Mouse (Mus musculus) neural tube, embryonic 14.5 days (tissue): ENCODE measurements around the gene Abhd14a. TPM values are rescaled to one million over a fixed set of nuclear protein-coding genes. Genes with fewer than 3 reads are reported as not detected.

Source experiments
- ATAC-seq: fragments of 200-750 bp; cut with Nextera tagmentation; 2 replicates; pipeline ENCODE4 v1.8.0; 2017; ENCODE audit warnings: low read depth, mild to moderate bottlenecking, moderate TSS enrichment, moderate library complexity
- H3K27ac ChIP-seq: fragments of 300-500 bp; sonication (generic); 2 replicates; pipeline ENCODE4 v1.5.1; 2014; ENCODE audit warnings: low read depth, mild to moderate bottlenecking, control low read depth, low read length, moderate library complexity, mixed read lengths
- H3K27me3 ChIP-seq: fragments of 300-500 bp; sonication (generic); 2 replicates; pipeline ENCODE4 v1.6.1; 2014; ENCODE audit warnings: low read length; ENCODE audit not compliant: control insufficient read depth, insufficient read depth
- H3K36me3 ChIP-seq: fragments of 300-500 bp; sonication (generic); 2 replicates; pipeline ENCODE4 v1.6.1; 2014; ENCODE audit warnings: low read length, mixed read lengths; ENCODE audit not compliant: control insufficient read depth, insufficient read depth
- H3K4me1 ChIP-seq: fragments of 300-500 bp; sonication (generic); 2 replicates; pipeline ENCODE4 v1.6.1; 2014; ENCODE audit warnings: low read length; ENCODE audit not compliant: control insufficient read depth, insufficient read depth
- H3K4me2 ChIP-seq: fragments of 300-500 bp; sonication (generic); 2 replicates; pipeline ENCODE4 v1.6.1; 2014; ENCODE audit warnings: mild to moderate bottlenecking, low read depth, low read length, control low read depth
- H3K4me3 ChIP-seq: fragments of 300-500 bp; sonication (generic); 2 replicates; pipeline ENCODE4 v1.5.1; 2014; ENCODE audit warnings: low read depth, low read length, control low read depth, mixed read lengths
- H3K9ac ChIP-seq: fragments of 300-500 bp; sonication (generic); replicated peaks from 2 replicates; pipeline ENCODE4 v1.6.1; 2014; ENCODE audit warnings: low read depth, mild to moderate bottlenecking, control low read depth, low read length, mixed read lengths
- H3K9me3 ChIP-seq: fragments of 300-500 bp; sonication (generic); 2 replicates; pipeline ENCODE4 v1.6.1; 2016; ENCODE audit warnings: low read length; ENCODE audit not compliant: control insufficient read depth
- WGBS: fragments of 180-500 bp; shearing (Covaris S2); extraction: QIAGEN DNeasy Blood & Tissue Kit; methylation state at CpG from one replicate; pipeline ENCODE4 v1.1.7; 2014; 5-methylcytosine and 5-hydroxymethylcytosine counted together
- polyA plus RNA-seq: library from polyadenylated mRNA; unstranded; fragments of >200 nt; fragmentation: Nextera tagmentation; extraction: Ambion mirVana; gene quantifications from 2 replicates; pipeline ENCODE4 v1.2.1, GENCODE M21; 2014

The Abhd14a gene
- polyA plus RNA-seq, 1 experiment from 2014 or later = 66.9 TPM

- Histone ChIP-seq H3K27ac (peak overlapping the region; percentile 89), H3K4me3 (peak overlapping the region; percentile 50), H3K4me2 (peak overlapping the region; percentile 97), H3K27me3 (no peaks in the 10 kb centered on the region), H3K36me3 (peaks cover 37% of the 10 kb centered on the region), H3K9ac (peak overlapping the region; percentile 77), H3K4me1 (peaks cover 18% of the 10 kb centered on the region), H3K9me3 (no peaks in the 10 kb centered on the region)
- WGBS = under 1% methylated on average over 89 of the region's 99 CpGs
- ATAC-seq = peak; percentile 76
These were observed 17.5 kb upstream of the Abhd14a start for GRCm38 (mm10) chr9:106464751-106465541.

DNA sequence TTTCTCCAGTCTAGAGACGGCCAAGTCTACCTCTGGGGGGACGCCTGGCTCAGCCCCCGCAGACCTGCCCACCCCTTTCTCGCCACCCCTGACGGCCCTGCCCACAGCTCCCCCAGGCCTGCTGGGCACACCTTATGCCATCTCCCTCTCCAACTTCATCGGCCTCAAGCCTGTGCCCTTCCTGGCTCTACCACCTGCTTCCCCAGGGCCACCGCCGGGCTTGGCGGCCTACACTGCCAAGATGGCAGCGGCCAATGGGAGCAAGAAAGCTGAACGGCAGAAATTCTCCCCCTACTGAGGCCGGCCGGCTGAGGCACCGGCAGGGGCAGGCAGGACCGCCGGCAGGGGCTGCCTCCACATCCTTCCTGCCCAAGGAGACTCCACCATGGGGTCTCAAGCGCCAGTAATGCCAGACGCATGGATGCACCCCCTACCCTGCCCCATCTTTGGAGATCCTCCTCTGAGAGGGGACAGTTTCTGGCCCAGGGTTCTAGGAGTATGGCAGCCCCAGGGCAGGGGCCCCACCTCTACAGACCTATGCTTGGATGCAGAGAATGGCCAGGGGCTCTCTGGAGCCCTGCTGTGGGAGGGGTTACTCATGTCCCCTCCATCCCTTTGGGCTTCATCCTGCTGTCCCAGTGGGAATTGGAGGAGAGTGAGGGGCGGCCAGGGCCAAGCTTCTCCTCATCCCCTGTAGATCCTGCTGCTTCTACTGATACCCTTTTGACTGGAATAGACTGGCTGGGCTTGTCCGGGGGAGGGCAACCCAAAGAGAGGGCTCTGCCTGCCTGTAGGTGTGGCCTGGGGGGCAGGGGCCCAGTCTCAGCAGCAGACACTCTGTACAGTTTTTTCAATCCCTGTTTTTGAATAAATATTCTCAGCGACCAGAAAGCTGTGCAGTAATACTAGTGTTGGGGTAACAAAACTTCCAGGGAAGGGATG is 15.9 kb upstream of the Abhd14a start:
- H3K27ac ChIP-seq = no peak overlapping the region
- no peaks in the 10 kb centered on the region for H3K9me3 ChIP-seq
- no peak for ATAC-seq
- 78% methylated on average over 21 of the region's 21 CpGs for WGBS
- no peak overlapping the region for H3K4me2 ChIP-seq
- H3K4me1 ChIP-seq = peaks cover 24% of the 10 kb centered on the region
- peaks cover 40% of the 10 kb centered on the region for H3K36me3 ChIP-seq
- H3K27me3 ChIP-seq = no peaks in the 10 kb centered on the region
- no peak overlapping the region for H3K9ac ChIP-seq
- no peak overlapping the region for H3K4me3 ChIP-seq

DNA sequence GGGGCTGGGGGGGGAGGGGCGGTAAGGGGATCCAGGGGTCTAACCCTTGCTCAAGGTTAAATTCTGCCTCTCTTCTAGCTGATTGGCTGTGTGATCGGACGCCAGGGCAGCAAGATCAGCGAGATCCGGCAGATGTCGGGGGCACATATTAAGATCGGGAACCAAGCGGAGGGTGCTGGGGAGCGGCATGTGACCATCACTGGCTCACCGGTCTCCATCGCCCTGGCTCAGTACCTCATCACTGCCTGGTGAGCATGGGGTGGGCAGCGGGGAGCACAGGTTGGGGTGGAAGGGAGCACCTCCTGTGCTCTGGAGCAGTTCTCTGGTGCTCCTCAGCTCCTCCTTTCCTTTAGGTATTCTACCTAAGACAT is 14.9 kb upstream of the Abhd14a start:
- WGBS = 93% methylated on average over 12 of the region's 12 CpGs
- Histone ChIP-seq H3K9me3 (no peaks in the 10 kb centered on the region), H3K9ac (no peak overlapping the region), H3K36me3 (peaks cover 41% of the 10 kb centered on the region), H3K27me3 (no peaks in the 10 kb centered on the region), H3K4me2 (no peak overlapping the region), H3K4me3 (no peak overlapping the region), H3K4me1 (peaks cover 30% of the 10 kb centered on the region), H3K27ac (no peak overlapping the region)
- no peak for ATAC-seq

- H3K4me1 ChIP-seq = peaks cover 36% of the 10 kb centered on the region
- 87% methylated on average over 16 of the region's 16 CpGs for WGBS
- H3K4me2 ChIP-seq = no peak overlapping the region
- H3K27me3 ChIP-seq = no peaks in the 10 kb centered on the region
- no peak overlapping the region for H3K4me3 ChIP-seq
- H3K9ac ChIP-seq = no peak overlapping the region
- no peak overlapping the region for H3K27ac ChIP-seq
- no peak for ATAC-seq
- H3K36me3 ChIP-seq = peaks cover 41% of the 10 kb centered on the region
- H3K9me3 ChIP-seq = no peaks in the 10 kb centered on the region
These were observed 14.4 kb upstream of the Abhd14a start for GRCm38 (mm10) chr9:106461641-106462429.

DNA sequence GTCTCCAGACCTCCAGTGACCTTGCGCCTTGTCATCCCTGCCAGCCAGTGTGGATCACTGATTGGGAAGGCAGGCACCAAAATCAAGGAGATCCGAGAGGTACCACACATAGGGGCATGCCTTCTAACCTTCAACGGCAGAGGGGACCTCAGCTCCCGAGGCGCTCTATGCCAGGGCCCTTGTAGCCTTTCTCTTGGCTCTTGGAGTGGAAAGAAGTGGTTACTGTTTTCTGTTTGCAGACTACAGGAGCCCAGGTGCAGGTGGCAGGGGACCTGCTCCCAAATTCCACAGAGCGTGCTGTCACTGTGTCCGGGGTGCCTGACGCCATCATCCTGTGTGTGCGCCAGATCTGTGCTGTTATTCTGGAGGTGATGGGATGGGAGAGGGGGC is 13.5 kb upstream of the Abhd14a start:
- no peak overlapping the region for H3K9ac ChIP-seq
- peaks cover 41% of the 10 kb centered on the region for H3K36me3 ChIP-seq
- peaks cover 43% of the 10 kb centered on the region for H3K4me1 ChIP-seq
- H3K27ac ChIP-seq = no peak overlapping the region
- 93% methylated on average over 9 of the region's 9 CpGs for WGBS
- no peak for ATAC-seq
- no peaks in the 10 kb centered on the region for H3K9me3 ChIP-seq
- H3K4me2 ChIP-seq = no peak overlapping the region
- no peaks in the 10 kb centered on the region for H3K27me3 ChIP-seq
- no peak overlapping the region for H3K4me3 ChIP-seq

GRCm38 (mm10) chr9:106460401-106461025 is 13.0 kb upstream of the Abhd14a start:
- Histone ChIP-seq H3K4me3 (no peak overlapping the region), H3K36me3 (peaks cover 41% of the 10 kb centered on the region), H3K9ac (no peak overlapping the region), H3K27ac (no peak overlapping the region), H3K9me3 (no peaks in the 10 kb centered on the region), H3K4me1 (peaks cover 43% of the 10 kb centered on the region), H3K4me2 (no peak overlapping the region), H3K27me3 (no peaks in the 10 kb centered on the region)
- WGBS = 75% methylated on average over 18 of the region's 18 CpGs
- ATAC-seq = no peak

- 82% methylated on average over 15 of the region's 15 CpGs for WGBS
- no peak for ATAC-seq
- Histone ChIP-seq H3K9ac (no peak overlapping the region), H3K27ac (no peak overlapping the region), H3K4me2 (no peak overlapping the region), H3K27me3 (no peaks in the 10 kb centered on the region), H3K4me3 (no peak overlapping the region), H3K9me3 (no peaks in the 10 kb centered on the region), H3K36me3 (peaks cover 41% of the 10 kb centered on the region), H3K4me1 (peaks cover 46% of the 10 kb centered on the region)
These were observed 12.5 kb upstream of the Abhd14a start for GRCm38 (mm10) chr9:106459946-106460345.

- H3K9ac ChIP-seq = no peak overlapping the region
- no peaks in the 10 kb centered on the region for H3K9me3 ChIP-seq
- no peak overlapping the region for H3K4me3 ChIP-seq
- ATAC-seq = no peak
- H3K36me3 ChIP-seq = peaks cover 26% of the 10 kb centered on the region
- H3K27ac ChIP-seq = no peak overlapping the region
- H3K4me1 ChIP-seq = peaks cover 38% of the 10 kb centered on the region
- H3K4me2 ChIP-seq = no peak overlapping the region
- WGBS = 33% methylated on average over 5 of the region's 5 CpGs
- H3K27me3 ChIP-seq = no peaks in the 10 kb centered on the region
These were observed 10.4 kb upstream of the Abhd14a start for GRCm38 (mm10) chr9:106457920-106458319.
